Mouse (Mus musculus) urinary bladder, postnatal 4 days (tissue): ENCODE results near the gene Ifitm1.
A peak's percentile ranks its signal among the peaks of the same experiment; 100 is the strongest.
"Not testable (repeated sequence)": the region's sequence is repeated elsewhere in the genome, so short reads cannot be mapped to it uniquely, and the experiment has no call there.

Experiments used
- DNase-seq, 2 experiments: peaks; one replicate each; pipeline ENCODE4 v3.0.0; 2021 to 2022; ENCODE audit warnings: low spot score in 2 of 2

Gene Ifitm1

GRCm38 (mm10) chr7:140976720-140977119, 9.7 kb downstream of the Ifitm1 start:
- not testable (repeated sequence) for DNase-seq

- no peak for DNase-seq
Observed at GRCm38 (mm10) chr7:140981704-140982103, 14.7 kb downstream of the Ifitm1 start.

- DNase-seq: no peak
Observed at GRCm38 (mm10) chr7:140982971-140983370, 15.9 kb downstream of the Ifitm1 start.

GRCm38 (mm10) chr7:140987182-140988138, 20.4 kb downstream of the Ifitm1 start:
- DNase-seq: no peak

- no peak for DNase-seq
Observed at GRCm38 (mm10) chr7:140989022-140989421, 22.0 kb downstream of the Ifitm1 start.

GRCm38 (mm10) chr7:140990185-140990584, 23.2 kb downstream of the Ifitm1 start:
- no peak for DNase-seq

- DNase-seq: no peak
Observed at GRCm38 (mm10) chr7:140990622-140991021, 23.6 kb downstream of the Ifitm1 start.

GRCm38 (mm10) chr7:140991117-140991689, 24.2 kb downstream of the Ifitm1 start:
- DNase-seq: no peak

- no peak for DNase-seq
Observed at GRCm38 (mm10) chr7:140997817-140998216, 30.8 kb downstream of the Ifitm1 start.

GRCm38 (mm10) chr7:140998853-140999700, 32.1 kb downstream of the Ifitm1 start:
- DNase-seq: no peak

GRCm38 (mm10) chr7:141000881-141001708, 34.1 kb downstream of the Ifitm1 start:
- DNase-seq: no peak

- DNase-seq: no peak
Observed at GRCm38 (mm10) chr7:141003248-141004010, 36.4 kb downstream of the Ifitm1 start.

- no peak for DNase-seq
Observed at GRCm38 (mm10) chr7:141006446-141006845, 39.4 kb downstream of the Ifitm1 start.

- no peak for DNase-seq
Observed at GRCm38 (mm10) chr7:141006914-141007313, 39.9 kb downstream of the Ifitm1 start.

- peak in 1 of 2 experiments; percentile 44 for DNase-seq
Observed at GRCm38 (mm10) chr7:141008312-141008761, 41.3 kb downstream of the Ifitm1 start.

GRCm38 (mm10) chr7:141008938-141009660, 42.1 kb downstream of the Ifitm1 start:
- peak; percentile 76 to 89 for DNase-seq

GRCm38 (mm10) chr7:141009665-141010064, 42.6 kb downstream of the Ifitm1 start:
- no peak for DNase-seq

- peak in 1 of 2 experiments; percentile 29 for DNase-seq
Observed at GRCm38 (mm10) chr7:141010593-141010992, 43.6 kb downstream of the Ifitm1 start, which contains the start of gene Ifitm3. Gene Ifitm3, minus strand, starts transcription at chr7:141010770.

- no peak for DNase-seq
Observed at GRCm38 (mm10) chr7:141011238-141011770, 44.3 kb downstream of the Ifitm1 start.
